Mouse (Mus musculus) forebrain, embryonic 14.5 days (tissue): ENCODE measurements at regions not wholly inside any gene's neighbourhood (a gene's known extent, or its start where the extent isn't known, plus 50 kb on each side); places are given as distances from the start of the nearest gene placed in this dataset.
A peak's percentile ranks its signal among the peaks of the same experiment; 100 is the strongest.

ENCODE experiments used
- ATAC-seq: fragments of 200-750 bp; cut with Nextera tagmentation; 2 replicates; pipeline ENCODE4 v1.8.0; 2017; ENCODE audit warnings: mild to moderate bottlenecking, moderate library complexity
- DNase-seq: peaks from one replicate; pipeline ENCODE4 v3.0.0-alpha.2; 2015; ENCODE audit warnings: low spot score
- H3K27ac ChIP-seq: fragments of 300-500 bp; sonication (generic); 2 replicates; pipeline ENCODE4 v1.5.1; 2014; ENCODE audit warnings: low read depth, mild to moderate bottlenecking, control low read depth, low read length, moderate library complexity
- H3K27me3 ChIP-seq: fragments of 300-500 bp; sonication (generic); replicated peaks from 2 replicates; pipeline ENCODE4 v1.6.1; 2014; ENCODE audit warnings: low read length, control low read depth, mixed read lengths; ENCODE audit not compliant: control insufficient read depth, insufficient read depth
- H3K36me3 ChIP-seq: fragments of 300-500 bp; sonication (generic); 2 replicates; pipeline ENCODE4 v1.6.1; 2014; ENCODE audit warnings: low read length, control low read depth; ENCODE audit not compliant: control insufficient read depth, insufficient read depth
- H3K4me1 ChIP-seq: fragments of 300-500 bp; sonication (generic); 2 replicates; pipeline ENCODE4 v1.6.1; 2014; ENCODE audit warnings: antibody characterized with exemption, low read length, control low read depth; ENCODE audit not compliant: control insufficient read depth, insufficient read depth
- H3K4me2 ChIP-seq: fragments of 300-500 bp; sonication (generic); 2 replicates; pipeline ENCODE4 v1.6.1; 2014; ENCODE audit warnings: mild to moderate bottlenecking, control low read depth, low read length
- H3K4me3 ChIP-seq: fragments of 300-500 bp; sonication (generic); 2 replicates; pipeline ENCODE4 v1.5.1; 2014; ENCODE audit warnings: low read depth, low read length, control low read depth
- H3K9ac ChIP-seq: fragments of 300-500 bp; sonication (generic); 2 replicates; pipeline ENCODE4 v1.6.1; 2014; ENCODE audit warnings: mild to moderate bottlenecking, low read length, control low read depth, moderate library complexity
- H3K9me3 ChIP-seq: fragments of 300-500 bp; sonication (generic); replicated peaks from 2 replicates; pipeline ENCODE4 v1.6.1; 2016; ENCODE audit warnings: low read length, control low read depth, mixed read lengths; ENCODE audit not compliant: control insufficient read depth
- WGBS: fragments of 180-500 bp; shearing (Covaris S2); extraction: QIAGEN DNeasy Blood & Tissue Kit; methylation state at CpG from one replicate; pipeline ENCODE4 v1.1.7; 2014; 5-methylcytosine and 5-hydroxymethylcytosine counted together

GRCm38 (mm10) chr11:71866690-71867089 lies 117.0 kb downstream of the Wscd1 start:
- H3K9me3 ChIP-seq: no peaks in the 10 kb centered on the region
- 66% methylated on average over 12 of the region's 12 CpGs for WGBS

GRCm38 (mm10) chr11:71857926-71858325 lies 108.2 kb downstream of the Wscd1 start:
- H3K9me3 ChIP-seq: no peaks in the 10 kb centered on the region
- H3K27me3 ChIP-seq: no peaks in the 10 kb centered on the region
- H3K9ac ChIP-seq: no peak overlapping the region
- WGBS: 82% methylated on average over 8 of the region's 8 CpGs
- no peaks in the 10 kb centered on the region for H3K4me1 ChIP-seq
- H3K4me2 ChIP-seq: no peak overlapping the region
- DNase-seq (no peak), ATAC-seq (no peak)
- H3K27ac ChIP-seq: no peak overlapping the region
- no peaks in the 10 kb centered on the region for H3K36me3 ChIP-seq
- no peak overlapping the region for H3K4me3 ChIP-seq

More at GRCm38 (mm10) chr11:71866690-71867089, 117.0 kb downstream of the Wscd1 start:
- H3K4me2 ChIP-seq: no peak overlapping the region
- no peaks in the 10 kb centered on the region for H3K36me3 ChIP-seq
- DNase-seq: peak; percentile 18
- H3K27me3 ChIP-seq: no peaks in the 10 kb centered on the region
- no peak for ATAC-seq
- H3K4me1 ChIP-seq: no peaks in the 10 kb centered on the region
- H3K9ac ChIP-seq: no peak overlapping the region
- no peak overlapping the region for H3K4me3 ChIP-seq
- no peak overlapping the region for H3K27ac ChIP-seq

GRCm38 (mm10) chr11:71855557-71855956 lies 105.8 kb downstream of the Wscd1 start:
- Histone ChIP-seq H3K27ac (no peak overlapping the region), H3K27me3 (no peaks in the 10 kb centered on the region), H3K4me2 (no peak overlapping the region), H3K9ac (no peak overlapping the region), H3K4me3 (no peak overlapping the region), H3K9me3 (no peaks in the 10 kb centered on the region), H3K36me3 (no peaks in the 10 kb centered on the region), H3K4me1 (no peaks in the 10 kb centered on the region)
- ATAC-seq: no peak
- DNase-seq: no peak
- 89% methylated on average over 1 of the region's 1 CpGs for WGBS

GRCm38 (mm10) chr11:71855058-71855457 lies 105.3 kb downstream of the Wscd1 start:
- no peaks in the 10 kb centered on the region for H3K27me3 ChIP-seq
- no peak for ATAC-seq

GRCm38 (mm10) chr11:71847684-71848367 lies 98.1 kb downstream of the Wscd1 start:
- H3K36me3 ChIP-seq: no peaks in the 10 kb centered on the region
- no peak overlapping the region for H3K4me3 ChIP-seq
- no peaks in the 10 kb centered on the region for H3K4me1 ChIP-seq
- H3K9me3 ChIP-seq: no peaks in the 10 kb centered on the region
- no peak overlapping the region for H3K27ac ChIP-seq
- ATAC-seq (0 out of 2 replicates have a peak, but pooled peaks have one; percentile 26), DNase-seq (peak; percentile 52)
- no peak overlapping the region for H3K9ac ChIP-seq
- WGBS: 70% methylated on average over 9 of the region's 9 CpGs
- no peaks in the 10 kb centered on the region for H3K27me3 ChIP-seq
- H3K4me2 ChIP-seq: no peak overlapping the region

More at GRCm38 (mm10) chr11:71855058-71855457, 105.3 kb downstream of the Wscd1 start:
- no peaks in the 10 kb centered on the region for H3K9me3 ChIP-seq
- H3K27ac ChIP-seq: no peak overlapping the region
- no peak overlapping the region for H3K4me2 ChIP-seq
- H3K4me3 ChIP-seq: no peak overlapping the region
- WGBS: 86% methylated on average over 3 of the region's 3 CpGs
- H3K9ac ChIP-seq: no peak overlapping the region
- no peaks in the 10 kb centered on the region for H3K36me3 ChIP-seq
- H3K4me1 ChIP-seq: no peaks in the 10 kb centered on the region
- no peak for DNase-seq

- Histone ChIP-seq H3K4me1 (no peaks in the 10 kb centered on the region), H3K4me3 (no peak overlapping the region), H3K9ac (no peak overlapping the region), H3K27me3 (no peaks in the 10 kb centered on the region), H3K36me3 (no peaks in the 10 kb centered on the region), H3K27ac (0 out of 2 replicates have a peak overlapping the region, but pooled peaks have one; percentile 44), H3K9me3 (no peaks in the 10 kb centered on the region), H3K4me2 (no peak overlapping the region)
- DNase-seq: peak; percentile 36
- no peak for ATAC-seq
- 35% methylated on average over 3 of the region's 3 CpGs for WGBS
Measured at GRCm38 (mm10) chr11:71846496-71846895, 96.8 kb downstream of the Wscd1 start.

- Histone ChIP-seq H3K36me3 (no peaks in the 10 kb centered on the region), H3K4me2 (no peak overlapping the region), H3K27me3 (no peaks in the 10 kb centered on the region), H3K9me3 (no peaks in the 10 kb centered on the region), H3K9ac (no peak overlapping the region), H3K4me1 (peaks cover 10% of the 10 kb centered on the region; the same call in 1 of the 2 replicates), H3K27ac (no peak overlapping the region), H3K4me3 (no peak overlapping the region)
- peak; percentile 67 for ATAC-seq
- 28% methylated on average over 8 of the region's 8 CpGs for WGBS
- DNase-seq: peak; percentile 65
Measured at GRCm38 (mm10) chr11:71840635-71841443, 91.1 kb downstream of the Wscd1 start.
